Mouse (Mus musculus): ENCODE data around the gene C1qtnf6. TPM values are rescaled to one million over a fixed set of nuclear protein-coding genes. Genes with fewer than 3 reads are reported as not detected.

C1qtnf6 gene
- polyA plus RNA-seq, 1 experiment from 2014 or later: 25.5 TPM

Other genes starting within 250 kb of the C1qtnf6 start
- gene Csf2rb2, start 225.7 kb downstream of the C1qtnf6 start, polyA plus RNA-seq (2015; fragmentation: Nextera tagmentation; extraction: Ambion mirVana): 0.24 and 0.32 TPM in 2 replicates
- gene Csf2rb, start 205.7 kb downstream of the C1qtnf6 start, polyA plus RNA-seq (2015; fragmentation: Nextera tagmentation; extraction: Ambion mirVana): 2.1 and 2.4 TPM in 2 replicates
- not detected in 2 replicates for gene Tex33, start 135.5 kb downstream of the C1qtnf6 start, polyA plus RNA-seq (2015; fragmentation: Nextera tagmentation; extraction: Ambion mirVana)
- 62.9 and 68.1 TPM in 2 replicates for gene Tst, start 125.5 kb downstream of the C1qtnf6 start, polyA plus RNA-seq (2015; fragmentation: Nextera tagmentation; extraction: Ambion mirVana)
- 3.0 and 3.4 TPM in 2 replicates for gene Mpst, start 125.0 kb downstream of the C1qtnf6 start, polyA plus RNA-seq (2015; fragmentation: Nextera tagmentation; extraction: Ambion mirVana)
- gene Kctd17, start 102.9 kb downstream of the C1qtnf6 start, polyA plus RNA-seq (2015; fragmentation: Nextera tagmentation; extraction: Ambion mirVana): 20.2 and 23.6 TPM in 2 replicates
- gene Tmprss6, start 62.8 kb downstream of the C1qtnf6 start, polyA plus RNA-seq (2015; fragmentation: Nextera tagmentation; extraction: Ambion mirVana): 0.45 and 0.82 TPM in 2 replicates
- 1.8 and 2.1 TPM in 2 replicates for gene Il2rb, start 36.1 kb downstream of the C1qtnf6 start, polyA plus RNA-seq (2015; fragmentation: Nextera tagmentation; extraction: Ambion mirVana)
- 0.23 and 0.24 TPM in 2 replicates for gene Sstr3, start 13.3 kb upstream of the C1qtnf6 start, polyA plus RNA-seq (2015; fragmentation: Nextera tagmentation; extraction: Ambion mirVana)
- gene Rac2, start 41.4 kb upstream of the C1qtnf6 start, polyA plus RNA-seq (2015; fragmentation: Nextera tagmentation; extraction: Ambion mirVana): 19.9 and 25.1 TPM in 2 replicates
- gene Cyth4, start 65.6 kb upstream of the C1qtnf6 start, polyA plus RNA-seq (2015; fragmentation: Nextera tagmentation; extraction: Ambion mirVana): 7.2 and 8.5 TPM in 2 replicates
- 0.06 and 0.13 TPM in 2 replicates for gene Elfn2, start 187.4 kb upstream of the C1qtnf6 start, polyA plus RNA-seq (2015; fragmentation: Nextera tagmentation; extraction: Ambion mirVana)
- 17.2 and 18.2 TPM in 2 replicates for gene Mfng, start 242.1 kb upstream of the C1qtnf6 start, polyA plus RNA-seq (2015; fragmentation: Nextera tagmentation; extraction: Ambion mirVana)

Measured in intestine, embryonic 16.5 days (tissue).